Mouse (Mus musculus) layer of hippocampus, adult 9-11 months (tissue): Measurements from ENCODE around the gene Acox1.

ENCODE experiments used
- DNase-seq: peaks from one replicate; pipeline ENCODE4 v3.0.0; 2022

Gene Acox1

DNA sequence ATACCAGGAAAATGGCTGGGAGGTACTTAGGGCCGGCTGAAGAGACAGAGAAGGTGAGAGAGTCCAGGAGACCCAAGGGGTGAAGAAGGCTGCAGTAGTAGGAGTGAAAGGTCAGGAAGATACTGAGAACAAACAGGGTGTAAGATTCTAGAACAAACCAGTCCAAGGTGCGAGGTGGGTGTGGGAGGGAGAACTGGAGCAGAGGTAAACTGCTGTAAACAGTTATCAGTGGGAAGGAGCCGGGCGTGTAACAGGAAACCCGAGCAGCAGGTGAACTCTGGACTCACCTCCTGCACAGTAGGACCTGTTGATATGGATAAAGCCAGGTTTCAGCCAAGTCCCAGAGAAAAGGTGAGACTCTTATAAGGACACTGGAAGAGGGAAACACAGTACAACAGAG lies 11.9 kb upstream of the Acox1 start:
- DNase-seq, result no peak

DNA sequence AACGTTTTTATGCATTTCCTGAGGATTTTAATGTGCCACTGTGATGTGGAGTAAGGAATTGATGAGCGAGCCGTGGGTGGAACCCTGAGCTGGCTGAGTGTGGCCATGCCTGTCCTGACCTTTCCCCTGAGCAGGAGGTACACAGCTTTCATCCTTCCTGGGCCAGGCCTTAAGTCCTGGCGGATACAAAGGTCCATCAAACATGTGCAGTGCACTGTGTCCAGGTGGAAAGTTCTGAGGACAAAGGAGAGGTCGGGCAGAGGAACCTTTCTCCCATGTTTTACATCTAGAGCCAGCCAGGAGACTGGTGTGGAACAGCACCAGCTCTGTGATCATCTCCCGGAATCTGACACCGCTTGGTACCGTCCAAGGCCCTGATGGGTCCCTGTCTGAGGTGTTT lies 10.4 kb upstream of the Acox1 start:
- DNase-seq, result no peak

DNA sequence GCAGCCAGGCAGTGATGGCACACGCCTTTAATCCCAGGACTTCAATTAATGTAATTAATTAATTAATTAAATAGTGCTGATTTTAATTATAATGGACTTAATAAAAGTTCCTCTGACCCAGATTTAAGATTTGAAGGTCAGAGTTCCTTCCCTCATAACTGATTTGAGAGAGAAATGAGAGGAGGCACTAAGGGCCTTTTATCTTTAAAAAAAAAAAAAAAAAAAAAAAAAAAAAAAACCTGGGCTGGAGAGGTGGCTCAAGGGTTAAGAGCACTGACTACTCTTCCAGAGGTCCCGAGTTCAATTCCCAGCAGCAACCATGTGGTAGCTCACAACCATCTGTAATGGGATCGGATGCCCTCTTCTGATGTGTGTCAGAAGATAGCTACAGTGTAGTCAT lies 9.8 kb upstream of the Acox1 start:
- no peak for DNase-seq

DNA sequence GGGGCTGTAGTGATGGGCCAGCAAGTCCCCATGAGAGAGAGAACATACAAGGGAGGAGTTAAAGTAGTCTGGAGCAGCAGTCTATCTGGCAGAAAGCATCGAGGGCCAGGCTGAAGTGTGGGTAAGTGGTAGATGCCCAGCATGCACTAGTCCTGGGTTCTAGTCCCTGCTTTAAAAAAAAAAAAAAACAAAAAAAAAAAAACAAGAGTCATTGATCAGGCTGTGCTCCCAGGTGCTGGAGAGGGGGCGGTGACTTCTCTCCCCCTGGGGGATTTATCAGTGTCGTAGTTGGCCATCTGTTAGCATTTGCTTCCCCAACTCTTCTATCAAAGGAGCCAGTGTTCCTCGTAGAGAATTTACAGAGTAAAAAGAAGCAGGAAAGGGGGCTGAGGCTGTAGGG lies 7.8 kb upstream of the Acox1 start:
- no peak for DNase-seq

DNA sequence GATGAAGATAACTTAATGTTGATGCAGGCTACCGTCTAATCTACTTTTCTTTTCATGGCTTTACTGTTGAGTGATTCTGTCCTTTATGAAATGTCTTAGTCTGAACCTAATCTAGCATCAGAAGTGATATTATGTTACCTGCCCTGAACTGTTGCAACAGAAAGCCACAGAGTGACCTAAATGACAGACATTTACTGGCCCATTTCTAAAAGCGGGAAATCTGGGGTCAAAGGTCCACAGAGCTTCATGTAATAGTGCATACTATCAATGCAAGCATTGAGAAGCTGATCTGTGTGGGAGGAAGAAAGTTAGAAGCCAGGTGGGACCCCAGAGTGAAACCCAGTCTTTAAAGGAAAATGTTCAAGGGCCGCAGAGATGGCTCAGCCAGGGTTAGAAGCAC lies 4.3 kb upstream of the Acox1 start:
- no peak for DNase-seq

GRCm38 (mm10) chr11:116201151-116201550 lies 2.3 kb upstream of the Acox1 start:
- DNase-seq, result no peak

- no peak for DNase-seq
Observed at GRCm38 (mm10) chr11:116198132-116198531, 713 bp downstream of the Acox1 start.

GRCm38 (mm10) chr11:116197584-116197906 lies 1.3 kb downstream of the Acox1 start:
- DNase-seq, result no peak

DNA sequence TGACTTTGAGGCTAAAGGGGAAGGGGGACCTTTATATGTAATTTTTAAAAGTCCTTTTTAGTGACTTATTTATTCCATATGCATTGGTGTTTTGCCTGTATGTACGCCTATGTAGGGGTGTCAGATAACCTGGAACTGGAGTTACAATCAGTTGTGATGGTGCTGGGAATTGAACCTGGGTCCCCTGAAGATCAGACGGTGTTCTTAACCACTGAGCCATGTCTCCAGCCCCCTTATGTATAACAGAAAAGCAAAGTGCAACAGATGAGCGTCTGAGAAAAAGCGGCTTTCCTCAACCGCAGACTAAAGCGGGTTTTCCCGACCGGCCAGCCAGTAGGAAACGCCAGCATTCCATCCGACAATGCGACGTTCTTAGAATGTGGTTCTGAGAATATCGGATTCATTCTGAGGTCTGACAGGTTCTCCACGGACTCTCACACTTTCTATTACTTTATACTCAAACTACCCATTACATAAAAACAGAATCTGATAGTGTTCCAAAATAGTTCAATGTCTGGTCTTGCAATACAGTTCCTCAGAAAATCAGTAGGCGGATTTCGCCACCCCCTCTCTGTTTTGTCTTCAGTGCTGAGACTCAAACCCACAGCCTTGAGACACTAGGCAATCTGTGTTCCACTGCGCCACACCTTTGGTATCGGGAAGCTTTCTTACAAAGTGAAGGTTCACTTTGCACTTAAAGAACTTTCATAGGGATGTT lies 1.8 kb downstream of the Acox1 start:
- no peak for DNase-seq

DNA sequence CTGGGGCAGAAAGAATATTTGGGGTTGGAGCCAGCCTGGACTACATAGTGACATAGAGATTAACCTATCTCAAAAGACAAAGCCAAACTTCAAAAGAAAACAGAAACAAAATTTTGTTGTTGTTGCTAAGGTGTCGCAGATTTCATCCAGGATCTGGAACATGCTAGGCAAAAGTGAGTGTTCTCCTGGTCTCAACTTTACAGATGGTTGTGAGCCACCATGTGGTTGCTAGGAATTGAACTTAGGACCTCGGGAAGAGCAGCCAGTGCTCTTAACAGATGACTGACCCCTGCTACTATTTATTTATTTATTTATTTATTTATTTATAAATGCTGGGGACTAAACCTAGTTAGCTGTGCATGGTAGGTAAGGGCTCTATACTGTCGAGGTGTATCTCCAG lies 2.5 kb downstream of the Acox1 start:
- no peak for DNase-seq

- DNase-seq, result no peak
Observed at GRCm38 (mm10) chr11:116195252-116195651, 3.6 kb downstream of the Acox1 start.

DNA sequence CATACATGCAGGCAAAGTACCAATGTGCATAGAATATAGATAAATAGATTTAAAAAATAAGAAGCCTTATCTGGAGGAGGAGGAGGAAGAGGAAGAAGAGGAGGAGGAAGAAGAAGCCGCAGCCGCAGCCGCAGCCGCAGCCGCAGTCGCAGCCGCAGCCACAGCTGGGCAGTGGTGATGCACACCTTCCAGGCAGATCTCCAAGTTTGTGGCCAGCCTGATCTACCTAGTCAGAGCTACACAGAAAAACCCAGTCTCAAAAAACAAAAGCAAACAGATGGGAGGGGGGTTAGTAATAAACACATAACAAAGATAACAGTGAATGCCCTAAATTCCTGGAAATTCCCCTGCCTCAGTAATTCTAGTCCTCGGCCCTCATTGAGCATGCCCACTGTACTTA lies 4.2 kb downstream of the Acox1 start:
- no peak for DNase-seq

- DNase-seq, result no peak
Observed at GRCm38 (mm10) chr11:116187226-116187930, 11.5 kb downstream of the Acox1 start.

GRCm38 (mm10) chr11:116186360-116186759 lies 12.5 kb downstream of the Acox1 start:
- DNase-seq, result no peak

- DNase-seq, result no peak
Observed at GRCm38 (mm10) chr11:116185836-116186235, 13.0 kb downstream of the Acox1 start.

GRCm38 (mm10) chr11:116178411-116179121 lies 20.3 kb downstream of the Acox1 start:
- no peak for DNase-seq

DNA sequence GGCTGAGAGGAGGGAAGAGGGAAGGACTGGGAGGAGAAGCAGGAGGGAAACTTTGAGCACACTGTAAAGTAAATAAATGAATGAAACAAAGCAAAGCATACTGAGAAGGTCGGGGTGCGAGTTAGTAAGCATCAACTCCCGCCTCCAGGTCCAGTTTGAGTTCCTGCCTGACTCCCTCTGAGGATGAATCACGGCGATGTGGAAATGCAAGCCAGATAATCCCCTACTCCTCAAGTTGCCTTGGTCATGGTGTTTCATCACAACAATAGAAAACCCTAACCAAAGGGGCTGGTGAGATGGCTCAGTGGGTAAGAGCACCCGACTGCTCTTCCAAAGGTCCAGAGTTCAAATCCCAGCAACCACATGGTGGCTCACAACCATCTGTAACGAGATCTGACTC lies 22.8 kb downstream of the Acox1 start:
- no peak for DNase-seq

- DNase-seq, result no peak
Observed at GRCm38 (mm10) chr11:116174775-116175448, 23.9 kb downstream of the Acox1 start.

- no peak for DNase-seq
Observed at GRCm38 (mm10) chr11:116171959-116172358, 26.9 kb downstream of the Acox1 start.

DNA sequence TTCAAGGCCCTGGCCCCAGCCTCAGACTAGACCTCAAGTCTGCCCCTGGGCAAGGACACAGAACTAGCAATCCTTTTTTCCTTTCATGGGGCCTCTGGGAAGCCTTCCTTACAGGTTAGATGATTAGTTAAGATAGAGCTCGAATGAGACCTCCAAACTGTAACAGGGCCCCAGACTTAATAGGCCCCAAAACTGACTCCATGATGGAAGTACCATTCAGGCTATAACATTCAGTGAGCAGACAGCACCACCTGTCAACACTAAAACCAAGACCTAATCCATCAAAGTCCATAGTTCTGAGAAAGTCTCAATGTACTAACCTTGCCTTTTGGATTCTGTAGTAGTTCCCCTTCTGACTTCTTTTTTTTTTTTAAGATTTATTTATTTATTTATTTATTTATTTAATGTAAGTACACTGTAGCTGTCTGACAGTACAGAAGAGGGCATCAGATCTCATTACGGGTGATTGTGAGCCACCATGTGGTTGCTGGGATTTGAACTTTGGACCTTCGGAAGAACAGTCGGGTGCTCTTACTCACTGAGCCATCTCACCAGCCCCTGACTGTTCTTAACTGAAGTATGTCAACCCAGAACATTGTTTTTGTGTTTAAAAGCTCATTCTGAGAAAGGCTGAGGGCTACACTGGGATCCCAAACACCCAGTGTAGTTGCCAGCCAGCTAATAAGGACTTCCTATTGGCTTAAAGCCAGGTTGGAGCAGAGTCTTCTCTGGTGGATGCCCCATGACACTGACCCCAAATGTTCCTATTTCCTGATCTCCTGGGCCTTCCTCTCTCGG lies 28.6 kb downstream of the Acox1 start:
- DNase-seq, result no peak

DNA sequence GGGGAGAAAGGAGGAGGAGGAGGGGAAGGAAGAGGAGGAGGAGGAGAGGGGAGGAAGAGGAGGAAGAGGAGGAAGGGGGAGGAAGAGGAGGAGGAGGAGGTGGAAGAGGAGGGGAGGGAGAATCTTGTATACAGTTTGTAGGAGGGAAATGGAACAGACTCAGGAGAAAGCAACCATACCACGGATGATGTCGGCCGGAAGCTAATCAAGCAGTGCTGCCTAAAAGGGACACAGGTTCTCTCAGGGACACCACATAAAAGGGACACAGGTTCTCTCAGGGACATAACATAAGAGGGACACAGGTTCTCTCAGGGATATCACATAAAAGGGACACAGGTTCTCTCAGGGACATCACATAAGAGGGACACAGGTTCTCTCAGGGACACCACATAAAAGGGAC lies 29.6 kb downstream of the Acox1 start:
- DNase-seq, result no peak

DNA sequence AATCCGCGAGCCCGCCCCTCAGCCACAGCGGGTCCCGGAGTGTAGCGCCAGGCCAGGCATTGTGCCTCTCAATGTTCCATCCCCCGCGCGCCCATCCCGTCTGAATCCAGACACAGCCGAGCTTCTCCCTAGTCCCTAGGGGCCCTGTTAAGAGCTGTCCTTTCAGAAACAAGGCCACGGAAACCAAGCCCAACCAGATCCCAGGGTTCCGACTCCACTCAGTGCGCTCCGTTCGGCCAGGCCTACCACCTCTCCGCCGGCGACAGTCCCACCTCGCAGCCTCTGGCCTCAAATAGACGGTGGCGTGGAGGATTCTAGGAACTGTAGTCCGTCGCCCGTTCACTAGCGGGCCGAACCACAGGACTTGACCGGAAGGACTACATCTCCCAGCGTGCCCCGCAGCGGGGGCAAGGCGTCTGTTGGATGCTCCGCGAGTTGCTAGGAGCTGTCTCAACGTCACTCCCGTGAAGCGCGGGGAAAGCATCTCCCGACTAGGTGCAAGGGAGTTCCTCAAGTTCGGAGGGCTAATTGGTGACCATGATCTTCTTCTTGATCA lies 30.9 kb downstream of the Acox1 start, which contains the start of gene Fbf1:
TSS of gene Fbf1 (minus strand) at position 283 of the 556 bp plus-strand sequence.
- DNase-seq, result peak; percentile 97
